Mouse (Mus musculus): ENCODE data around the gene Cox4i1. TPM values are rescaled to one million over a fixed set of nuclear protein-coding genes. Genes with fewer than 3 reads are reported as not detected.

Cox4i1 gene
- polyA plus RNA-seq, 1 experiment from 2014 or later, result 920 TPM

GRCm38 (mm10) chr8:120685097-120685496, 17.1 kb downstream of the Cox4i1 start:
- 74% methylated on average over 5 of the region's 5 CpGs for WGBS
- ATAC-seq (ENCODE audit: insufficient read depth, low FRiP score, low TSS enrichment) (no peak), DNase-seq (ENCODE audit: low spot score) (no peak)
- Histone ChIP-seq H3K4me1 (ENCODE audit: control insufficient read depth, insufficient read depth, low read length) (no peaks in the 10 kb centered on the region), H3K27me3 (ENCODE audit: control insufficient read depth, insufficient read depth, low read length) (no peaks in the 10 kb centered on the region), H3K4me2 (ENCODE audit: low read depth) (no peak overlapping the region), H3K4me3 (ENCODE audit: low read depth, low read length) (no peak overlapping the region), H3K27ac (ENCODE audit: low read depth, low read length) (no peak overlapping the region), H3K36me3 (ENCODE audit: control insufficient read depth, insufficient read depth, low read length) (no peaks in the 10 kb centered on the region), H3K9ac (ENCODE audit: low read length) (no peak overlapping the region), H3K9me3 (ENCODE audit: control insufficient read depth, low read length) (no peaks in the 10 kb centered on the region)

GRCm38 (mm10) chr8:120685591-120685990, 17.6 kb downstream of the Cox4i1 start:
- H3K9me3 ChIP-seq (ENCODE audit: control insufficient read depth, low read length), result no peaks in the 10 kb centered on the region
- no peak overlapping the region for H3K4me3 ChIP-seq (ENCODE audit: low read depth, low read length)
- DNase-seq (ENCODE audit: low spot score) (no peak), ATAC-seq (ENCODE audit: insufficient read depth, low FRiP score, low TSS enrichment) (no peak)
- H3K27ac ChIP-seq (ENCODE audit: low read depth, low read length), result no peak overlapping the region
- 76% methylated on average over 8 of the region's 8 CpGs for WGBS
- H3K9ac ChIP-seq (ENCODE audit: low read length), result no peak overlapping the region
- H3K36me3 ChIP-seq (ENCODE audit: control insufficient read depth, insufficient read depth, low read length), result no peaks in the 10 kb centered on the region
- no peak overlapping the region for H3K4me2 ChIP-seq (ENCODE audit: low read depth)
- no peaks in the 10 kb centered on the region for H3K27me3 ChIP-seq (ENCODE audit: control insufficient read depth, insufficient read depth, low read length)
- no peaks in the 10 kb centered on the region for H3K4me1 ChIP-seq (ENCODE audit: control insufficient read depth, insufficient read depth, low read length)

GRCm38 (mm10) chr8:120686051-120686450, 18.0 kb downstream of the Cox4i1 start:
- Histone ChIP-seq H3K4me1 (ENCODE audit: control insufficient read depth, insufficient read depth, low read length) (no peaks in the 10 kb centered on the region), H3K4me2 (ENCODE audit: low read depth) (no peak overlapping the region), H3K4me3 (ENCODE audit: low read depth, low read length) (no peak overlapping the region), H3K9me3 (ENCODE audit: control insufficient read depth, low read length) (no peaks in the 10 kb centered on the region), H3K27me3 (ENCODE audit: control insufficient read depth, insufficient read depth, low read length) (no peaks in the 10 kb centered on the region), H3K27ac (ENCODE audit: low read depth, low read length) (no peak overlapping the region), H3K36me3 (ENCODE audit: control insufficient read depth, insufficient read depth, low read length) (no peaks in the 10 kb centered on the region), H3K9ac (ENCODE audit: low read length) (no peak overlapping the region)
- ATAC-seq (ENCODE audit: insufficient read depth, low FRiP score, low TSS enrichment) (no peak), DNase-seq (ENCODE audit: low spot score) (no peak)
- 85% methylated on average over 13 of the region's 13 CpGs for WGBS

- no peaks in the 10 kb centered on the region for H3K27me3 ChIP-seq (ENCODE audit: control insufficient read depth, insufficient read depth, low read length)
Observed at GRCm38 (mm10) chr8:120686576-120686975, 18.6 kb downstream of the Cox4i1 start.

GRCm38 (mm10) chr8:120687786-120688185, 19.8 kb downstream of the Cox4i1 start:
- H3K9ac ChIP-seq (ENCODE audit: low read length), result no peak overlapping the region
- no peak for DNase-seq (ENCODE audit: low spot score)
- WGBS, result 79% methylated on average over 8 of the region's 8 CpGs
- H3K4me2 ChIP-seq (ENCODE audit: low read depth), result no peak overlapping the region
- H3K36me3 ChIP-seq (ENCODE audit: control insufficient read depth, insufficient read depth, low read length), result no peaks in the 10 kb centered on the region
- no peaks in the 10 kb centered on the region for H3K9me3 ChIP-seq (ENCODE audit: control insufficient read depth, low read length)
- ATAC-seq (ENCODE audit: insufficient read depth, low FRiP score, low TSS enrichment), result no peak
- no peak overlapping the region for H3K4me3 ChIP-seq (ENCODE audit: low read depth, low read length)
- H3K27ac ChIP-seq (ENCODE audit: low read depth, low read length), result no peak overlapping the region
- no peaks in the 10 kb centered on the region for H3K27me3 ChIP-seq (ENCODE audit: control insufficient read depth, insufficient read depth, low read length)
- H3K4me1 ChIP-seq (ENCODE audit: control insufficient read depth, insufficient read depth, low read length), result no peaks in the 10 kb centered on the region

More at GRCm38 (mm10) chr8:120686576-120686975, 18.6 kb downstream of the Cox4i1 start:
- Histone ChIP-seq H3K36me3 (ENCODE audit: control insufficient read depth, insufficient read depth, low read length) (no peaks in the 10 kb centered on the region), H3K9ac (ENCODE audit: low read length) (no peak overlapping the region), H3K9me3 (ENCODE audit: control insufficient read depth, low read length) (no peaks in the 10 kb centered on the region), H3K4me3 (ENCODE audit: low read depth, low read length) (no peak overlapping the region), H3K4me1 (ENCODE audit: control insufficient read depth, insufficient read depth, low read length) (no peaks in the 10 kb centered on the region), H3K27ac (ENCODE audit: low read depth, low read length) (no peak overlapping the region), H3K4me2 (ENCODE audit: low read depth) (no peak overlapping the region)
- ATAC-seq (ENCODE audit: insufficient read depth, low FRiP score, low TSS enrichment) (no peak), DNase-seq (ENCODE audit: low spot score) (no peak)
- WGBS, result 80% methylated on average over 5 of the region's 5 CpGs

GRCm38 (mm10) chr8:120688511-120688910, 20.5 kb downstream of the Cox4i1 start:
- WGBS, result 88% methylated on average over 7 of the region's 7 CpGs
- Histone ChIP-seq H3K9ac (ENCODE audit: low read length) (no peak overlapping the region), H3K27me3 (ENCODE audit: control insufficient read depth, insufficient read depth, low read length) (no peaks in the 10 kb centered on the region), H3K27ac (ENCODE audit: low read depth, low read length) (no peak overlapping the region), H3K4me3 (ENCODE audit: low read depth, low read length) (no peak overlapping the region), H3K9me3 (ENCODE audit: control insufficient read depth, low read length) (no peaks in the 10 kb centered on the region), H3K36me3 (ENCODE audit: control insufficient read depth, insufficient read depth, low read length) (no peaks in the 10 kb centered on the region), H3K4me2 (ENCODE audit: low read depth) (no peak overlapping the region), H3K4me1 (ENCODE audit: control insufficient read depth, insufficient read depth, low read length) (no peaks in the 10 kb centered on the region)
- no peak for DNase-seq (ENCODE audit: low spot score)
- no peak for ATAC-seq (ENCODE audit: insufficient read depth, low FRiP score, low TSS enrichment)

GRCm38 (mm10) chr8:120692934-120693333, 24.9 kb downstream of the Cox4i1 start:
- DNase-seq (ENCODE audit: low spot score) (no peak), ATAC-seq (ENCODE audit: insufficient read depth, low FRiP score, low TSS enrichment) (no peak)
- 63% methylated on average over 4 of the region's 4 CpGs for WGBS
- Histone ChIP-seq H3K9ac (ENCODE audit: low read length) (no peak overlapping the region), H3K4me2 (ENCODE audit: low read depth) (no peak overlapping the region), H3K27me3 (ENCODE audit: control insufficient read depth, insufficient read depth, low read length) (no peaks in the 10 kb centered on the region), H3K4me1 (ENCODE audit: control insufficient read depth, insufficient read depth, low read length) (no peaks in the 10 kb centered on the region), H3K27ac (ENCODE audit: low read depth, low read length) (no peak overlapping the region), H3K36me3 (ENCODE audit: control insufficient read depth, insufficient read depth, low read length) (no peaks in the 10 kb centered on the region), H3K9me3 (ENCODE audit: control insufficient read depth, low read length) (no peaks in the 10 kb centered on the region), H3K4me3 (ENCODE audit: low read depth, low read length) (no peak overlapping the region)

- no peaks in the 10 kb centered on the region for H3K9me3 ChIP-seq (ENCODE audit: control insufficient read depth, low read length)
- no peak overlapping the region for H3K27ac ChIP-seq (ENCODE audit: low read depth, low read length)
- DNase-seq (ENCODE audit: low spot score) (no peak), ATAC-seq (ENCODE audit: insufficient read depth, low FRiP score, low TSS enrichment) (no peak)
- WGBS, result 53% methylated on average over 22 of the region's 22 CpGs
- H3K9ac ChIP-seq (ENCODE audit: low read length), result no peak overlapping the region
- H3K4me2 ChIP-seq (ENCODE audit: low read depth), result no peak overlapping the region
- H3K36me3 ChIP-seq (ENCODE audit: control insufficient read depth, insufficient read depth, low read length), result no peaks in the 10 kb centered on the region
- no peak overlapping the region for H3K4me3 ChIP-seq (ENCODE audit: low read depth, low read length)
- no peaks in the 10 kb centered on the region for H3K4me1 ChIP-seq (ENCODE audit: control insufficient read depth, insufficient read depth, low read length)
- H3K27me3 ChIP-seq (ENCODE audit: control insufficient read depth, insufficient read depth, low read length), result no peaks in the 10 kb centered on the region
Observed at GRCm38 (mm10) chr8:120693861-120694493, 26.0 kb downstream of the Cox4i1 start.

GRCm38 (mm10) chr8:120696401-120697153, 28.6 kb downstream of the Cox4i1 start:
- no peak for DNase-seq (ENCODE audit: low spot score)
- Histone ChIP-seq H3K4me2 (ENCODE audit: low read depth) (no peak overlapping the region), H3K27me3 (ENCODE audit: control insufficient read depth, insufficient read depth, low read length) (no peaks in the 10 kb centered on the region), H3K9ac (ENCODE audit: low read length) (no peak overlapping the region), H3K27ac (ENCODE audit: low read depth, low read length) (no peak overlapping the region), H3K36me3 (ENCODE audit: control insufficient read depth, insufficient read depth, low read length) (no peaks in the 10 kb centered on the region), H3K4me1 (ENCODE audit: control insufficient read depth, insufficient read depth, low read length) (no peaks in the 10 kb centered on the region), H3K9me3 (ENCODE audit: control insufficient read depth, low read length) (no peaks in the 10 kb centered on the region), H3K4me3 (ENCODE audit: low read depth, low read length) (no peak overlapping the region)
- WGBS, result 62% methylated on average over 13 of the region's 13 CpGs
- ATAC-seq (ENCODE audit: insufficient read depth, low FRiP score, low TSS enrichment), result no peak
